Mouse (Mus musculus) neural tube, embryonic 14.5 days (tissue): Measurements from ENCODE around the gene Fgd2. TPM values are rescaled to one million over a fixed set of nuclear protein-coding genes. Genes with fewer than 3 reads are reported as not detected.

ENCODE experiments used
- ATAC-seq: fragments of 200-750 bp; cut with Nextera tagmentation; 2 replicates; pipeline ENCODE4 v1.8.0; 2017; ENCODE audit warnings: low read depth, mild to moderate bottlenecking, moderate TSS enrichment, moderate library complexity
- H3K27ac ChIP-seq: fragments of 300-500 bp; sonication (generic); 2 replicates; pipeline ENCODE4 v1.5.1; 2014; ENCODE audit warnings: low read depth, mild to moderate bottlenecking, control low read depth, low read length, moderate library complexity, mixed read lengths
- H3K27me3 ChIP-seq: fragments of 300-500 bp; sonication (generic); 2 replicates; pipeline ENCODE4 v1.6.1; 2014; ENCODE audit warnings: low read length; ENCODE audit not compliant: control insufficient read depth, insufficient read depth
- H3K36me3 ChIP-seq: fragments of 300-500 bp; sonication (generic); 2 replicates; pipeline ENCODE4 v1.6.1; 2014; ENCODE audit warnings: low read length, mixed read lengths; ENCODE audit not compliant: control insufficient read depth, insufficient read depth
- H3K4me1 ChIP-seq: fragments of 300-500 bp; sonication (generic); 2 replicates; pipeline ENCODE4 v1.6.1; 2014; ENCODE audit warnings: low read length; ENCODE audit not compliant: control insufficient read depth, insufficient read depth
- H3K4me2 ChIP-seq: fragments of 300-500 bp; sonication (generic); 2 replicates; pipeline ENCODE4 v1.6.1; 2014; ENCODE audit warnings: mild to moderate bottlenecking, low read depth, low read length, control low read depth
- H3K4me3 ChIP-seq: fragments of 300-500 bp; sonication (generic); 2 replicates; pipeline ENCODE4 v1.5.1; 2014; ENCODE audit warnings: low read depth, low read length, control low read depth, mixed read lengths
- H3K9ac ChIP-seq: fragments of 300-500 bp; sonication (generic); replicated peaks from 2 replicates; pipeline ENCODE4 v1.6.1; 2014; ENCODE audit warnings: low read depth, mild to moderate bottlenecking, control low read depth, low read length, mixed read lengths
- H3K9me3 ChIP-seq: fragments of 300-500 bp; sonication (generic); 2 replicates; pipeline ENCODE4 v1.6.1; 2016; ENCODE audit warnings: low read length; ENCODE audit not compliant: control insufficient read depth
- WGBS: fragments of 180-500 bp; shearing (Covaris S2); extraction: QIAGEN DNeasy Blood & Tissue Kit; methylation state at CpG from one replicate; pipeline ENCODE4 v1.1.7; 2014; 5-methylcytosine and 5-hydroxymethylcytosine counted together
- polyA plus RNA-seq: library from polyadenylated mRNA; unstranded; fragments of >200 nt; fragmentation: Nextera tagmentation; extraction: Ambion mirVana; gene quantifications from 2 replicates; pipeline ENCODE4 v1.2.1, GENCODE M21; 2014

The Fgd2 gene
- polyA plus RNA-seq, 1 experiment from 2014 or later = 3.8 TPM

DNA sequence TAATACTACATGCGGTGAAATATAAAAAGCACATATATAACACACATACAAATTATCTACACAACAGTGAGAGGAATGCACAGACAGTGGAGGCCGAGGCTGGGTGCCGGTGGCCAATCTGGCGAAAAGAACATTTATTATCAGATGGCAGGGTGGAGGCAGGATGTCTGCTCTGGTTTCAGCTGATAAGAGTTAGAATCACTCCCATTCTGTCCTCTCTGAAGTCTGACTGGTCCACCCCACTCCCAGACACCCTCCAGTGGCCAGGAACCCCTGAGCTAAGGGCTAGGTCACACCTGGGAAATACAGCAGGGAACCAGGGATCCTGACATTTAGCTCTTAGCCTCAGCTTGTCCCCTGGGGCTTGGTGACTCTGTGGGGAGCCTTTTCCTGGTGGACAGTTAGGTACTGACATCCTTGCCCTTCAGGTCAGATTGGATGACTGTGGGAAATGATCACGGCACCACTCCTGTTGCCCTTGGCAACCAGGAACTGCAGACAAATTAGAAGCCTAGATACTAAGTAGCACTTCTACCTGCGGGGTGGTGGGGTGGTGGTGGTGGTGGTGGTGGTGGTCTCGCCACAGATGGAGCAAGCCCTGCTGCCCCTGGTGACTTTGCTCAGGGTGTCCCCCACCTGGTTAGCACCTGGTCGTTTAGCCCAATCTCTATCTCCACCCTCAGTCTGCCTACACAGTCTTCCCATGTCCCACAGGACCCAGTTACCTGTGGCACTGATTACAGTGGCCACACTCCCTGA is 40.7 kb upstream of the Fgd2 start:
- Histone ChIP-seq H3K4me1 (no peaks in the 10 kb centered on the region), H3K9ac (no peak overlapping the region), H3K4me2 (no peak overlapping the region), H3K9me3 (no peaks in the 10 kb centered on the region), H3K4me3 (no peak overlapping the region), H3K36me3 (no peaks in the 10 kb centered on the region), H3K27ac (no peak overlapping the region), H3K27me3 (peaks cover 6% of the 10 kb centered on the region)
- WGBS = 76% methylated on average over 8 of the region's 8 CpGs
- ATAC-seq = no peak

- H3K36me3 ChIP-seq = no peaks in the 10 kb centered on the region
- H3K27me3 ChIP-seq = peaks cover 6% of the 10 kb centered on the region
- 15% methylated on average over 41 of the region's 41 CpGs for WGBS
- no peak overlapping the region for H3K27ac ChIP-seq
- H3K4me2 ChIP-seq = no peak overlapping the region
- no peak for ATAC-seq
- H3K4me1 ChIP-seq = peaks cover 14% of the 10 kb centered on the region
- no peaks in the 10 kb centered on the region for H3K9me3 ChIP-seq
- no peak overlapping the region for H3K4me3 ChIP-seq
- no peak overlapping the region for H3K9ac ChIP-seq
Observed at GRCm38 (mm10) chr17:29321765-29322602, 38.7 kb upstream of the Fgd2 start.

- no peak overlapping the region for H3K4me3 ChIP-seq
- peaks cover 20% of the 10 kb centered on the region for H3K4me1 ChIP-seq
- ATAC-seq = no peak
- H3K27ac ChIP-seq = no peak overlapping the region
- no peak overlapping the region for H3K4me2 ChIP-seq
- H3K9ac ChIP-seq = no peak overlapping the region
- H3K27me3 ChIP-seq = peaks cover 6% of the 10 kb centered on the region
- no peaks in the 10 kb centered on the region for H3K36me3 ChIP-seq
- 18% methylated on average over 18 of the region's 18 CpGs for WGBS
- H3K9me3 ChIP-seq = no peaks in the 10 kb centered on the region
Observed at GRCm38 (mm10) chr17:29322603-29322962, 38.1 kb upstream of the Fgd2 start.

GRCm38 (mm10) chr17:29323625-29324024 is 37.1 kb upstream of the Fgd2 start:
- no peak overlapping the region for H3K27ac ChIP-seq
- H3K4me2 ChIP-seq = no peak overlapping the region
- 93% methylated on average over 3 of the region's 3 CpGs for WGBS
- peaks cover 20% of the 10 kb centered on the region for H3K4me1 ChIP-seq
- no peak overlapping the region for H3K4me3 ChIP-seq
- H3K9ac ChIP-seq = no peak overlapping the region
- ATAC-seq = no peak
- no peaks in the 10 kb centered on the region for H3K36me3 ChIP-seq
- H3K27me3 ChIP-seq = peaks cover 6% of the 10 kb centered on the region
- H3K9me3 ChIP-seq = no peaks in the 10 kb centered on the region

DNA sequence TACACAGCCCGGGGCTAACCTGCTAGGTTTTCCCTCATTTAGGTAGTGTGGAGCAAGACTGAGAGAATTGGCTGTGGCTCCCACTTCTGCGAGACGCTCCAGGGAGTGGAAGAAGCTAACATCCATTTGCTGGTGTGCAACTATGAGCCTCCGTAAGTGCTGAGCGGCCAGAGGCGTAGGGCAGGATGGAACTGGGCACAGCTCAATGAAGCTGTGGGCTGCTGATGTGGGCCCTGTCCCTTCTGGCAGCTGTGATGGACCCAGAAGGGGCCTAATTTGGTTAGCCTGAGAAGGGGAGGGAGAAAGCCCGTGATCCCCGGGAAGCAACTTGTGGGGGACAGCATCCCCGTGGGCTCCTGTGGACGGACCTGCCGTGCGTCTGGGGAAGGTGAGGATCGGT is 34.9 kb upstream of the Fgd2 start:
- no peak overlapping the region for H3K4me3 ChIP-seq
- H3K4me1 ChIP-seq = peaks cover 20% of the 10 kb centered on the region
- WGBS = 51% methylated on average over 13 of the region's 13 CpGs
- H3K4me2 ChIP-seq = peak overlapping the region; percentile 50; the same call in 1 of the 2 replicates
- no peaks in the 10 kb centered on the region for H3K9me3 ChIP-seq
- ATAC-seq = no peak
- H3K27me3 ChIP-seq = peaks cover 6% of the 10 kb centered on the region
- H3K27ac ChIP-seq = no peak overlapping the region
- no peaks in the 10 kb centered on the region; the same call in 1 of the 2 replicates for H3K36me3 ChIP-seq
- H3K9ac ChIP-seq = 0 out of 2 replicates have a peak overlapping the region, but pooled peaks have one; percentile 8

DNA sequence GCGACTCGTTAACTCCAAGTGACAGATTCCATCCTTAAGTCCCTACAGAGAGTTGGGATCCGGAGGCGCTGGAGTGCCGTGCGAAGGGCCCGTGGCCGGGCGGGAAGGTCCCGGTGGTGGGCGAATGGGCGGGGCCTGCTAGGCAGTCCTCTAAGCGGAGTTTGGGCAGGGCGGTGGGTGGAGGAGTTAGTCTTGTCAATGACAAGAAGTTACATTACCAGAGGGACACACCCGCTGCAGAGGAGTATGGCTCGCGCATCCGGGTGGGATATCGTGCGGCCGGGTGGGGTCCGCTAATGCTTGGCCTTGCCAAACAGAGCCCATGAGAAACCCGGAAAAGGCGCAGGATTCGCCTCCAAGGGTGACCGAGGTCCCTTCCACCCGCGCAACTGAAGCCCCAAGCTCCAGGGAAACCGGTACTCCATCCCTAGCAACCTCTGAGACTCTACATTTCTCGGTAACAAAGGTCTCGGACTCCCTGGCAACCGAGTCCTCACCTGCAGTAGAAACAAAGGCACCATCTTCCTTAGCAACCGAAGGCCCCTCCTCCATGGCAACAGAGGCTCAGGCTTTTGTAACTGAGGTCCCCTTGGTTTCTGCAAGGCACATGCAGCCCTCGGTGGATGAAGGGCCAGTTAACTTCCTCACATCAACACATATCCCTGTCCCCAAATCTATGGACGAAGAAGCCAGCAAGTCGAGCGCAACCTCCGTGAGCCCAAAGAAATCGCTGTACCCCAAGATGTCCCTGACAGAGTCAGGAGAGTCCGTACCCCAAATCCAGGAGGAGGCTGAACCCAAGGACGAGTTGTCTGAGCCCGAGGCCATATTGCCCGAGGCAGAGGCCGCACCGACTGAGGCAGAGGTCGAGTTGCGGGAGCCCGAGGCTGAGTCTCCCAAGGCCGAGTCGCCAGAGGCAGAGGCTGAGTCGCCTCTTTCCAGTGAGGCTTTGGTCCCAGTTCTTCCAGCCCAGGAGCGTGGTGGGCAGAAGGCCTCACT is 33.9 kb upstream of the Fgd2 start:
- Histone ChIP-seq H3K27ac (peak overlapping the region; percentile 24; the same call in 1 of the 2 replicates), H3K4me2 (peak overlapping the region; percentile 50), H3K4me3 (peak overlapping the region; percentile 15; the same call in 1 of the 2 replicates), H3K9me3 (no peaks in the 10 kb centered on the region), H3K36me3 (peaks cover 7% of the 10 kb centered on the region), H3K4me1 (peaks cover 23% of the 10 kb centered on the region), H3K27me3 (peaks cover 6% of the 10 kb centered on the region), H3K9ac (peak overlapping the region; percentile 35)
- WGBS = 11% methylated on average over 52 of the region's 52 CpGs
- peak; percentile 69; the same call in 1 of the 2 replicates for ATAC-seq

DNA sequence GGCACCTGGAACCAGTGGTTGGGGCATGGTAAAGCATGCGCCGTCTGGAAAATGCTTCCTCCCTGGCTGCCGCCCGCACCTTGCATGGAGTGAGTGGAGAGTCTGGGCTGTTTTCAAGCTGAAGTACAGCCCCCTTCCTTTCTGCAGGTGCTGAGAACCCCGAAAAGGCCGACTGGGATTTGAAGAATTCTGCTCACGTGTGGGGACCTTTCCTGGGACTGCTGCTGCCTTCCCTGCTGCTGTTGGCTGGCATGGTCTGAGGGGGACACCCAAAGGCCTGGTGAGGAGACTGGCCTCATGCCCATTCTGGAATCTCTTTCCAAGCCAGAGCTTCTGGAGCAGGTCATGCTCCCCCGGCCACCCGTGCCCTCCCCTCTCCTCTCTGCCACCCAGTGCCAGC is 33.0 kb upstream of the Fgd2 start:
- Histone ChIP-seq H3K9ac (peak overlapping the region; percentile 28; the same call in 1 of the 2 replicates), H3K4me1 (peaks cover 23% of the 10 kb centered on the region), H3K4me3 (no peak overlapping the region), H3K4me2 (no peak overlapping the region), H3K27me3 (peaks cover 1% of the 10 kb centered on the region), H3K36me3 (peaks cover 16% of the 10 kb centered on the region), H3K9me3 (no peaks in the 10 kb centered on the region), H3K27ac (no peak overlapping the region)
- no peak for ATAC-seq
- 89% methylated on average over 9 of the region's 9 CpGs for WGBS

GRCm38 (mm10) chr17:29330221-29330620 is 30.5 kb upstream of the Fgd2 start:
- no peak overlapping the region for H3K4me3 ChIP-seq
- 88% methylated on average over 3 of the region's 3 CpGs for WGBS
- H3K9me3 ChIP-seq = no peaks in the 10 kb centered on the region
- peaks cover 23% of the 10 kb centered on the region for H3K4me1 ChIP-seq
- peaks cover 35% of the 10 kb centered on the region for H3K36me3 ChIP-seq
- H3K27me3 ChIP-seq = no peaks in the 10 kb centered on the region
- H3K9ac ChIP-seq = no peak overlapping the region
- no peak overlapping the region for H3K27ac ChIP-seq
- no peak for ATAC-seq
- no peak overlapping the region for H3K4me2 ChIP-seq
